Mouse (Mus musculus): Measurements from ENCODE around the gene Tcl1b3. TPM values are rescaled to one million over a fixed set of nuclear protein-coding genes. Genes with fewer than 3 reads are reported as not detected.
"Not testable (repeated sequence)": the region's sequence is repeated elsewhere in the genome, so short reads cannot be mapped to it uniquely, and the experiment has no call there.

Tcl1b3 gene
- polyA plus RNA-seq (2015; fragmentation: Nextera tagmentation; extraction: Ambion mirVana) = not detected in 2 replicates

GRCm38 (mm10) chr12:105190743-105191142 is at the start of gene Tcl1b3:
Tcl1b3 (plus strand) TSS chr12:105191043.
- not testable (repeated sequence) for H3K4me3 ChIP-seq; H3K36me3 ChIP-seq; H3K4me1 ChIP-seq (replicated peaks); H3K27me3 ChIP-seq; H3K9ac ChIP-seq; H3K4me2 ChIP-seq; H3K27ac ChIP-seq (replicated peaks); H3K9me3 ChIP-seq; ATAC-seq (ENCODE audit: low FRiP score, low read depth)
- WGBS = 96% methylated on average over 6 of the region's 6 CpGs

DNA sequence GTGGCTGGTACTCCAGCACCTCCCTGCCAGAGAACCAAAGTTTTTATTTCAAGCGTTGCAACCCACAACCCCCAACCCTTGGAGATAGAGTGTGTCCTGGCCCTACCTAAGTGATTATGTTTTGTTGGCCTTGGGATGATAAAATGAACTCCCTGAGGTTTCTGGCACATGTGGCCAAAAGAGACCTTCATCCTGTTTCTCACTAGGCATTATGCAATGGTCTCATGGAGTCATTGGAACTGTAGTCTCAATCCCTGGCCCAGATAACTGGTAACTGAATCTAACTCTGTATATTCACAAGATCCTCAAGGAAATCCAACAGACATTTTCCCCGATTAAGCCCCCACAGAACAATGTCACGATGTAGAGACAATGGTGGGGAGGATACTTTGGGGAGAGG is 47.7 kb upstream of the Tcl1b3 start:
- WGBS = 94% methylated on average over 3 of the region's 3 CpGs
- Histone ChIP-seq H3K4me2 (no peak overlapping the region), H3K4me1 (replicated peaks) (no peaks in the 10 kb centered on the region), H3K9ac (no peak overlapping the region), H3K4me3 (no peak overlapping the region), H3K27me3 (no peaks in the 10 kb centered on the region), H3K9me3 (no peaks in the 10 kb centered on the region), H3K36me3 (no peaks in the 10 kb centered on the region), H3K27ac (replicated peaks) (no peak overlapping the region)
- ATAC-seq (ENCODE audit: low FRiP score, low read depth) = no peak

- H3K4me1 ChIP-seq (replicated peaks); H3K4me3 ChIP-seq; H3K27ac ChIP-seq (replicated peaks); H3K4me2 ChIP-seq; H3K36me3 ChIP-seq; H3K27me3 ChIP-seq; H3K9me3 ChIP-seq; ATAC-seq (ENCODE audit: low FRiP score, low read depth); H3K9ac ChIP-seq: not testable (repeated sequence)
- WGBS = 55% methylated on average over 1 of the region's 1 CpGs
Measured at GRCm38 (mm10) chr12:105144928-105145327, 45.9 kb upstream of the Tcl1b3 start.

DNA sequence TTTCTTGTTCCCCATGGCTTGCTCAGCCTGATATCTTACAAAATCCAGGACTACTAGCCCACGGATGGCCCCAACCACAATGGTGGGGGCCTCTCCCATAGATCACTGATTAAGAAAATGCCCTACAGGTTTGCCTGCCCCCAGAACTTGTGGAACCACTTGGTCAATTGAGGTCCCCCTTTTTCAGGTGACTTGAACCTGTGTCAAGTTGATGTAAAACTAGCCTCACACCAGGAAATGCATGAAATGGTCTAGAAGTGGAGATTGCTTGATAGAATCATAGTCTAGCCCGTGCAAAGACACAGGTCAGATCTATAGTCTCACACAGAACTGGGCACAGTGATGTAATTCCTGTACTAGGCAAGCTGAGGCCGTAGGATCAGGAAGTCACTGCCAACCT is 45.1 kb upstream of the Tcl1b3 start, which contains the start of gene Tcl1b2:
Tcl1b2 (plus strand) TSS at position 301 of the 400 bp plus-strand sequence.
- no peak within 1 kb of the TSS for H3K27ac ChIP-seq (replicated peaks)
- WGBS = 84% methylated on average over 3 of the region's 3 CpGs
- no peak within 1 kb of the TSS for H3K4me3 ChIP-seq
- H3K9ac ChIP-seq = no peak within 1 kb of the TSS
- H3K4me1 ChIP-seq (replicated peaks) = no peaks in the 10 kb centered on the region
- ATAC-seq (ENCODE audit: low FRiP score, low read depth) = no peak
- H3K9me3 ChIP-seq = no peaks in the 10 kb centered on the region
- H3K27me3 ChIP-seq = no peaks in the 10 kb centered on the region
- H3K4me2 ChIP-seq = no peak within 1 kb of the TSS
- H3K36me3 ChIP-seq = no peaks in the 10 kb centered on the region

GRCm38 (mm10) chr12:105155286-105155685 is 35.6 kb upstream of the Tcl1b3 start:
- H3K36me3 ChIP-seq; H3K4me1 ChIP-seq (replicated peaks); H3K9ac ChIP-seq; H3K4me2 ChIP-seq; H3K27ac ChIP-seq (replicated peaks); ATAC-seq (ENCODE audit: low FRiP score, low read depth); H3K4me3 ChIP-seq; H3K9me3 ChIP-seq; H3K27me3 ChIP-seq: not testable (repeated sequence)
- WGBS = 76% methylated on average over 4 of the region's 4 CpGs

- H3K4me2 ChIP-seq = no peak overlapping the region
- no peak for ATAC-seq (ENCODE audit: low FRiP score, low read depth)
- WGBS = 88% methylated on average over 6 of the region's 6 CpGs
- no peaks in the 10 kb centered on the region for H3K27me3 ChIP-seq
- H3K27ac ChIP-seq (replicated peaks) = no peak overlapping the region
- H3K4me3 ChIP-seq = no peak overlapping the region
- H3K9me3 ChIP-seq = no peaks in the 10 kb centered on the region
- H3K4me1 ChIP-seq (replicated peaks) = no peaks in the 10 kb centered on the region
- H3K36me3 ChIP-seq = no peaks in the 10 kb centered on the region
- no peak overlapping the region for H3K9ac ChIP-seq
Measured at GRCm38 (mm10) chr12:105158842-105159241, 32.0 kb upstream of the Tcl1b3 start.

DNA sequence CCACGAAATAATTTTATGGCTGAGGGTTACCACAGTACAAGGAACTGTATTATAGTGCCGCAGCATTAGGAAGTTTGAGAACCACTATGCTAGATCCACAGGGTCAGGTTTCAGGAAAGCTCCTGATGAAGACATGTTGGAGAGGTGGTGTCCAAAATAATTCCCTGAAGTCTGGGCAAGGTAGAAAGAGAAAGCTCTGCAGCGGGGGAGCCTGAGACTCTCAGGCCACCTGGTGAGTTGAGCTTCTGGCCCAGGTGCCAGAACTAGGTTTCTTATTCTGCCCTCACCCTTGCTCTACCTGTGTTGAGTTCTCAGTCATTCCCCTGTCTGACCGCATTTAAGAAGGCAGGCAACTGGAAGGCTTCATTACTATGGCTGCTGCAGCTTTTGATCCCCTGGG is 31.5 kb upstream of the Tcl1b3 start, which contains the start of gene Tcl1b1:
Tcl1b1 (plus strand) TSS at position 301 of the 400 bp plus-strand sequence.
- no peak within 1 kb of the TSS for H3K4me2 ChIP-seq
- WGBS = 74% methylated on average over 4 of the region's 4 CpGs
- no peaks in the 10 kb centered on the region for H3K36me3 ChIP-seq
- ATAC-seq (ENCODE audit: low FRiP score, low read depth) = no peak
- H3K27me3 ChIP-seq = no peaks in the 10 kb centered on the region
- H3K4me3 ChIP-seq = no peak within 1 kb of the TSS
- H3K4me1 ChIP-seq (replicated peaks) = no peaks in the 10 kb centered on the region
- H3K9ac ChIP-seq = no peak within 1 kb of the TSS
- H3K27ac ChIP-seq (replicated peaks) = no peak within 1 kb of the TSS
- H3K9me3 ChIP-seq = no peaks in the 10 kb centered on the region

DNA sequence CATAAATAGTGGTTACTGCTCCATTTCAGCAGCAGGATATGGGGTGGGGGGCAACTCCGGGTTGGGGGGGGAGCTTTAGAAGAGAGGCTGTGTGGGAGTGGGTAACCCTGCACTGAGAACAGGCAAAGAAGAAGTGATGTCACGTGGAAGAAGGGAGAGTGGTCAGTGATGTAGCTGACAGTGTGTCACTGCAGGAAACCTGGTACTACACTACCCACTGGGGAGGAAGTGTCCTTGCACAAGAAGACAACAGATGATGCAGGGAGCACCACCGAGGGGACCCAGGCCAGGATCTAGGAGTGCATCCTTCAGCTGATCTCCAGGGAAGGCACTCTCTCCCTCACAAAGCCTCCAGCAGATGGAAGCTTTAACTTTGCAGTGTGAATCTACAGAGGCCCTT is 24.1 kb upstream of the Tcl1b3 start:
- 81% methylated on average over 3 of the region's 3 CpGs for WGBS
- ATAC-seq (ENCODE audit: low FRiP score, low read depth) = no peak
- no peak overlapping the region for H3K4me3 ChIP-seq

DNA sequence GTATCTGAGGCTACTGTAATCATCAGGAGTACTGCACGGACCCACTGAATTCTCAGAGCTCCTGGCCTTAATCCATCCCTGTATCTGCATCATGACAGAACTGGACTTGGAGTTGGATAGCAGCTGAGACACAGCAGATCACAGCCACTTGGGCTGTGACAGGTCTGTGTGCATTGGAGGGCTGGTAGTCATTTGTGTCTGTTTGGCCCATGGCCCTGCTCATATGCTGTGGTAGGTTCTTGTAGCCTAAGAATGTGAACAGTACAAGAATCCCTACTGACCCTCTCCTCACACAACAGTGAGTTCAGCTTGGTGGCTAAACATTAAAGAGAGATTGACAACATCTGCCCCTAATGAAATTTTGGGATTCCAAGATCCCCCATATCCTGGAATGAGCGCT is 17.5 kb upstream of the Tcl1b3 start:
- no peaks in the 10 kb centered on the region for H3K27me3 ChIP-seq
- H3K4me2 ChIP-seq = no peak overlapping the region
- H3K36me3 ChIP-seq = no peaks in the 10 kb centered on the region
- no peaks in the 10 kb centered on the region for H3K4me1 ChIP-seq (replicated peaks)
- H3K4me3 ChIP-seq = no peak overlapping the region
- WGBS = 89% methylated on average over 2 of the region's 2 CpGs
- ATAC-seq (ENCODE audit: low FRiP score, low read depth) = no peak
- no peak overlapping the region for H3K9ac ChIP-seq
- H3K9me3 ChIP-seq = no peaks in the 10 kb centered on the region
- H3K27ac ChIP-seq (replicated peaks) = no peak overlapping the region

More for the DNA sequence above, 24.1 kb upstream of the Tcl1b3 start:
- no peak overlapping the region for H3K4me2 ChIP-seq
- H3K36me3 ChIP-seq = no peaks in the 10 kb centered on the region
- H3K27ac ChIP-seq (replicated peaks) = no peak overlapping the region
- H3K9ac ChIP-seq = no peak overlapping the region
- H3K9me3 ChIP-seq = no peaks in the 10 kb centered on the region
- no peaks in the 10 kb centered on the region for H3K27me3 ChIP-seq
- H3K4me1 ChIP-seq (replicated peaks) = no peaks in the 10 kb centered on the region

- not testable (repeated sequence) for H3K9ac ChIP-seq; H3K9me3 ChIP-seq; H3K4me2 ChIP-seq; H3K4me1 ChIP-seq (replicated peaks); ATAC-seq (ENCODE audit: low FRiP score, low read depth); H3K36me3 ChIP-seq; H3K27me3 ChIP-seq; H3K4me3 ChIP-seq; H3K27ac ChIP-seq (replicated peaks)
- WGBS = 25% methylated on average over 2 of the region's 2 CpGs
Measured at GRCm38 (mm10) chr12:105174318-105174717, 16.5 kb upstream of the Tcl1b3 start.

DNA sequence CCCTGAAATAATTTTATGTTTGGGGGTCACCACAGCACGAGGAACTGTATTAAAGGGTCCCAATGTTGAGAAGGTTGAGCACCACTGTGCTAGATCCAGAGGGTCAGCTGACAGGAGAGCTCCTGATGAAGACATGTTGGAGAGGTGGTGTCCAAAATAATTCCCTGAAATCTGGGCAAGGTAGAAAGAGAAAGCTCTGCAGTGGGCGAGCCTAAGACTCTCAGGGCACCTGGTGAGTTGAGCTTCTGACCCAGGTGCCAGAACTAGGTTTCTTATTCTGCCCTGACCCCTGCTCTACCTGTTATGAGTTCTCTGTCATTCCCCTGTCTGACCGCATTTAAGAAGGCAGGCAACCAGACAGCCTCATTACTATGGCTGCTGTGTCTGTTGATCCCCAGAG is 14.8 kb upstream of the Tcl1b3 start, which contains the start of gene Tcl1b5:
Tcl1b5 (plus strand) TSS at position 301 of the 400 bp plus-strand sequence.
- not testable (repeated sequence) for H3K27me3 ChIP-seq, H3K4me2 ChIP-seq
- WGBS = 78% methylated on average over 3 of the region's 3 CpGs

GRCm38 (mm10) chr12:105181040-105181644 is 9.7 kb upstream of the Tcl1b3 start:
- not testable (repeated sequence) for H3K4me3 ChIP-seq; ATAC-seq (ENCODE audit: low FRiP score, low read depth); H3K4me1 ChIP-seq (replicated peaks); H3K27ac ChIP-seq (replicated peaks); H3K27me3 ChIP-seq; H3K9ac ChIP-seq; H3K4me2 ChIP-seq; H3K9me3 ChIP-seq; H3K36me3 ChIP-seq
- WGBS = 71% methylated on average over 4 of the region's 4 CpGs

More for the DNA sequence above, 14.8 kb upstream of the Tcl1b3 start, which contains the start of gene Tcl1b5:
- not testable (repeated sequence) for H3K4me3 ChIP-seq; H3K9ac ChIP-seq; H3K4me1 ChIP-seq (replicated peaks); H3K9me3 ChIP-seq; H3K36me3 ChIP-seq; H3K27ac ChIP-seq (replicated peaks); ATAC-seq (ENCODE audit: low FRiP score, low read depth)

GRCm38 (mm10) chr12:105188980-105189379 is 1.9 kb upstream of the Tcl1b3 start:
- 57% methylated on average over 2 of the region's 2 CpGs for WGBS
- ATAC-seq (ENCODE audit: low FRiP score, low read depth) = not testable (repeated sequence)

More at GRCm38 (mm10) chr12:105188980-105189379, 1.9 kb upstream of the Tcl1b3 start:
- not testable (repeated sequence) for H3K4me2 ChIP-seq; H3K4me1 ChIP-seq (replicated peaks); H3K9ac ChIP-seq; H3K36me3 ChIP-seq; H3K27me3 ChIP-seq; H3K4me3 ChIP-seq; H3K27ac ChIP-seq (replicated peaks); H3K9me3 ChIP-seq

All from hindbrain, embryonic 15.5 days (tissue).